Mouse (Mus musculus) cerebellum, adult 8-10 months (tissue): ENCODE measurements around the gene Fem1b.

ENCODE experiments used
- DNase-seq: peaks from one replicate; pipeline ENCODE4 v3.0.0; 2022

Gene Fem1b

DNA sequence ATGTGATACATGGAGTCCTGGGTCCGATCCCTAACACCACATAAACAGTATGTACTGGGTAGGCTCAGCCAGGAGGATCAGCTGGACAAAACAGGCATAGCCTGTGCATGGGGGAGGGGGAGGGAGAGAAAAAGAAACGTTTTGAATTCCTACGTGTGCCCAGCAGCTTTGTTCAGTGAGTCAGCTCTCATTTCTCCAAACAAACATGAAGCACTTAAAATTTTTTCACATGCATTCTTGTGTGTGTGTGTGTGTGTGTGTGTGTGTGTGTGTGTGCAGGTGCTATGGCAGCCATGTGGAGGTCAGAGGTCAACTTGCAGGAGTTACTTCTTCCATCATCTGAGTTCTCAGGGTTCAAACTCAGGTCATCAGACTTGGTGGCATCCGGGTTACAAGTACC lies 36.3 kb downstream of the Fem1b start:
- no peak for DNase-seq

DNA sequence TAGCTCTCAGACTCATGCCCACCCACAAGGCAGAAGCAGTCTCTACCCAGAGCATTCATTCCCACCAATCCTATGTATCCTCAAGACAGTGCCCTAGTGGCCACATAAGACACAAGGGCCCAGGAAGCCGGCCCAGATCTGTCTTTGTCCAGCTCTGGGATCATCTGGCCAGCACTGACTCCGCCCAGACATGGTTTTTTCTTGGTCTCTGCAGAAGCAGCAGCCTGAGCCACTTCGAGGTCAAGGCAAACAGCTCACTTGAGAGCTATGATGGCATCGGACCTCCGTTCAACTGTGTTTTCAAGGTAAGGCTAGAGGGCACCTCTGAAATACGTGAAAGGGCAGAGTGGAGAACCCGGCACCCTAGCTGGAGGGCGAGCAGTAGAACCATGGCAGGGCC lies 39.0 kb downstream of the Fem1b start:
- DNase-seq = no peak

GRCm38 (mm10) chr9:62768361-62768760 lies 43.4 kb downstream of the Fem1b start:
- DNase-seq = no peak

- DNase-seq = no peak
Observed at GRCm38 (mm10) chr9:62767464-62767863, 44.3 kb downstream of the Fem1b start.

GRCm38 (mm10) chr9:62765346-62765745 lies 46.4 kb downstream of the Fem1b start:
- no peak for DNase-seq

- no peak for DNase-seq
Observed at GRCm38 (mm10) chr9:62763478-62763877, 48.3 kb downstream of the Fem1b start.

DNA sequence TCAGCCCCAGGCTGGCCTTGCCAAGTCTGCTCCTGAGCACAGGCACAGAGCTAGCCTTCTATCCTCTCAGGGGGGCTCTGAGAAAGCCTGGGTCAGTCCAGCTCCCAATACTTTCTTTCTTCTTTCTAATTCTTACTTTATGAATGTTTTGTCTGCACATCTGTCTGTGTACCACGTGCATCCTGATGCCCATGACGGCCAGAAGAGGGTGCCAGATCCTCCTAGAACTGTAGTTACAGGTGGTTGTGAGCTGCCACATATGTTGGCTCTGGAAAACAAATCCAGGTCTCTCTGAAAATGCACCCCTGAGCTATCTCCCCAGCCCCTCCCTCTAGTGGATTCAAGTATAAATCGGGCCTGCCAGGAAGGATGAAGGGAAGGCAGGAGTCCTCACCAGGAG lies 52.1 kb downstream of the Fem1b start:
- no peak for DNase-seq

GRCm38 (mm10) chr9:62758288-62758687 lies 53.4 kb downstream of the Fem1b start:
- no peak for DNase-seq

- no peak for DNase-seq
Observed at GRCm38 (mm10) chr9:62750381-62750780, 61.4 kb downstream of the Fem1b start.

GRCm38 (mm10) chr9:62749666-62750065 lies 62.1 kb downstream of the Fem1b start:
- no peak for DNase-seq

GRCm38 (mm10) chr9:62746646-62747045 lies 65.1 kb downstream of the Fem1b start:
- DNase-seq = no peak

- peak; percentile 15 for DNase-seq
Observed at GRCm38 (mm10) chr9:62744558-62745275, 67.0 kb downstream of the Fem1b start.
